Mouse (Mus musculus) liver, postnatal 0 days (tissue): ENCODE results near the gene Dock3.

ENCODE experiments used
- CTCF ChIP-seq: sonication (generic); IDR thresholded peaks from 2 replicates; pipeline ENCODE4 v1.5.1; 2016; ENCODE audit warnings: antibody characterized with exemption, low read depth
- EP300 ChIP-seq: IDR thresholded peaks from 2 replicates; pipeline ENCODE4 v1.6.1; 2016; ENCODE audit warnings: antibody characterized with exemption, low read depth, mild to moderate bottlenecking

- TF ChIP-seq CTCF (no peak), EP300 (no peak)
These were observed 29.1 kb upstream of the Dock3 start for GRCm38 (mm10) chr9:107260836-107261235.
